Mouse (Mus musculus) hindbrain, embryonic 16.5 days (tissue): ENCODE data around the gene Trdmt1. TPM values are rescaled to one million over a fixed set of nuclear protein-coding genes. Genes with fewer than 3 reads are reported as not detected.

Experiments
- ATAC-seq: fragments of 200-750 bp; cut with Nextera tagmentation; 2 replicates; pipeline ENCODE4 v1.8.0; 2017; ENCODE audit warnings: moderate TSS enrichment, moderate library complexity
- H3K27ac ChIP-seq: fragments of 300-500 bp; sonication (generic); 2 replicates; pipeline ENCODE4 v1.5.1; 2014; ENCODE audit warnings: low read depth, mild to moderate bottlenecking, control low read depth, low read length, moderate library complexity
- H3K27me3 ChIP-seq: fragments of 300-500 bp; sonication (generic); replicated peaks from 2 replicates; pipeline ENCODE4 v1.6.1; 2014; ENCODE audit warnings: low read length; ENCODE audit not compliant: control insufficient read depth, insufficient read depth
- H3K36me3 ChIP-seq: fragments of 300-500 bp; sonication (generic); 2 replicates; pipeline ENCODE4 v1.6.1; 2014; ENCODE audit warnings: mild to moderate bottlenecking, low read length, moderate library complexity, mixed read lengths; ENCODE audit not compliant: control insufficient read depth, insufficient read depth
- H3K4me1 ChIP-seq: fragments of 300-500 bp; sonication (generic); 2 replicates; pipeline ENCODE4 v1.6.1; 2014; ENCODE audit warnings: low read depth, low read length; ENCODE audit not compliant: control insufficient read depth, insufficient read depth
- H3K4me2 ChIP-seq: fragments of 300-500 bp; sonication (generic); 2 replicates; pipeline ENCODE4 v1.6.1; 2014; ENCODE audit warnings: mild to moderate bottlenecking, low read length, control low read depth, moderate library complexity
- H3K4me3 ChIP-seq: fragments of 300-500 bp; sonication (generic); 2 replicates; pipeline ENCODE4 v1.5.1; 2014; ENCODE audit warnings: mild to moderate bottlenecking, low read length, control low read depth, moderate library complexity
- H3K9ac ChIP-seq: fragments of 300-500 bp; sonication (generic); 2 replicates; pipeline ENCODE4 v1.6.1; 2014; ENCODE audit warnings: low read depth, mild to moderate bottlenecking, control low read depth, low read length, moderate library complexity
- H3K9me3 ChIP-seq: fragments of 300-500 bp; sonication (generic); 2 replicates; pipeline ENCODE4 v1.6.1; 2014; ENCODE audit warnings: mild to moderate bottlenecking, low read length, moderate library complexity; ENCODE audit not compliant: control insufficient read depth
- WGBS: fragments of 180-500 bp; shearing (Covaris S2); extraction: QIAGEN DNeasy Blood & Tissue Kit; methylation state at CpG from one replicate; pipeline ENCODE4 v1.1.7; 2014; 5-methylcytosine and 5-hydroxymethylcytosine counted together
- polyA plus RNA-seq: library from polyadenylated mRNA; unstranded; fragments of >200 nt; fragmentation: Nextera tagmentation; extraction: Ambion mirVana; gene quantifications from 2 replicates; pipeline ENCODE4 v1.2.1, GENCODE M21; 2015

The Trdmt1 gene
- polyA plus RNA-seq, 1 experiment from 2014 or later = 8.6 TPM

DNA sequence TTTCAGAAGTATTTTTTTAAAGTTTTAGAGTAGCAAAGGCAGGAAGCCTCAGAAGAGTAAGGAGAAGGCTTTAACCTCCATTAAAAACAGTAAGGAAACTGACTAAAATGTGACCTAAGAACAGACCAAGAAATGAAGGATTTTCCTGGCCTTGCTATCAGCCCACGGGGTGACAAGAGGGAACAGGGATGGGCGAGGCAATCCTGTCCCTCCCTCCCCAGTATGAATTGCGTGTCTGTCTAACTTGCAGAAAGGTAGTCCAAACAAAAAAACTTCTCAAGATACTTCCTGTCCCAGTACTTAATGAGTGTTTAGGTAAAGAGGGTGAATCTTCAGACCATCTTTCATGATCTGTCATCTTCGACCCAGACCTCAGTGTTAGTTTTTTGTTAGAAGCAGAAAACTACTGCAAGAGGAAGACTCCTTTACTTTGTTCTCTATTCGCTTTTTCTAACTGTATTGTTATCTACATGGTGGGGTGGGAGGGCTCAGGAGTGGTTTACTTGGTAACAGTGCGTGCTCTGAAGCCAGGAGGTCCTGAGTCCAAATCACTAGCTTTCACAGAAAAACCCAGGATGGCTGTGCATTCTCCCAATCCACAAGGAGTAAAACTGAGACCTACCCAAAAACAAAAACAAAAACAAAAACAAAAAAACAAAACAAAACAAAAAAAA lies 5.6 kb downstream of the Trdmt1 start:
- WGBS = 79% methylated on average over 6 of the region's 6 CpGs
- Histone ChIP-seq H3K4me2 (no peak overlapping the region), H3K9me3 (no peaks in the 10 kb centered on the region), H3K27me3 (no peaks in the 10 kb centered on the region), H3K36me3 (no peaks in the 10 kb centered on the region), H3K27ac (no peak overlapping the region), H3K4me3 (no peak overlapping the region), H3K4me1 (0 out of 2 replicates have a peak, but pooled peaks cover 1% of the 10 kb centered on the region), H3K9ac (no peak overlapping the region)
- ATAC-seq = no peak

GRCm38 (mm10) chr2:13538258-13538657 lies 6.2 kb downstream of the Trdmt1 start:
- H3K4me3 ChIP-seq = no peak overlapping the region
- no peak for ATAC-seq
- no peak overlapping the region for H3K27ac ChIP-seq
- no peaks in the 10 kb centered on the region for H3K4me1 ChIP-seq
- no peak overlapping the region for H3K4me2 ChIP-seq
- WGBS = 61% methylated on average over 2 of the region's 2 CpGs
- no peaks in the 10 kb centered on the region for H3K36me3 ChIP-seq
- no peaks in the 10 kb centered on the region for H3K9me3 ChIP-seq
- no peaks in the 10 kb centered on the region for H3K27me3 ChIP-seq
- H3K9ac ChIP-seq = no peak overlapping the region

- Histone ChIP-seq H3K36me3 (no peaks in the 10 kb centered on the region), H3K9ac (no peak overlapping the region), H3K27me3 (no peaks in the 10 kb centered on the region), H3K9me3 (no peaks in the 10 kb centered on the region), H3K4me3 (no peak overlapping the region), H3K4me2 (no peak overlapping the region), H3K27ac (no peak overlapping the region), H3K4me1 (no peaks in the 10 kb centered on the region)
- ATAC-seq = no peak
- WGBS = 22% methylated on average over 2 of the region's 2 CpGs
These were observed 6.7 kb downstream of the Trdmt1 start for GRCm38 (mm10) chr2:13537733-13538132.

GRCm38 (mm10) chr2:13536747-13537146 lies 7.7 kb downstream of the Trdmt1 start:
- Histone ChIP-seq H3K9me3 (no peaks in the 10 kb centered on the region), H3K9ac (no peak overlapping the region), H3K4me1 (no peaks in the 10 kb centered on the region), H3K4me3 (no peak overlapping the region), H3K27me3 (no peaks in the 10 kb centered on the region), H3K36me3 (no peaks in the 10 kb centered on the region), H3K4me2 (no peak overlapping the region), H3K27ac (no peak overlapping the region)
- no peak for ATAC-seq

DNA sequence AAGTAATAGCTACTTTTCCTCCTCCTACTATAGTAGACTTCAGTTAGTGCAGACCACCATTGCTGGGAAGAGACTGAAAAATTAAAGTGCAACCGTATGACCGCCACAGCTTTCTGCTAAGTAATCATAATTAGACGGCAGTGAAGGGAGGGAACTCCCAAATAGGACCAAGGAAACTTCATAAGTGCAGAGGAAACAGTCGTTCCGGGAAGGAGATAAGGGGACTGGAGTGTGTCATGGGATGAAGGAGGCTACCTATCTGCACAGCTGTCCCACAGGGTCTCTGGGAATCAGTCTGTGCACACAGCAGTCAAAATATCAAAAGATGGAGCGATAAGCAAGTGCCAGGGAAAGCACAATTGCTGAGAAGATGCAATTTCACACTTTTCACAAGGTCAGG lies 13.8 kb downstream of the Trdmt1 start:
- no peaks in the 10 kb centered on the region for H3K9me3 ChIP-seq
- no peak overlapping the region for H3K9ac ChIP-seq
- 87% methylated on average over 6 of the region's 6 CpGs for WGBS
- H3K4me1 ChIP-seq = no peaks in the 10 kb centered on the region
- H3K27me3 ChIP-seq = no peaks in the 10 kb centered on the region
- H3K36me3 ChIP-seq = no peaks in the 10 kb centered on the region
- H3K4me2 ChIP-seq = no peak overlapping the region
- no peak overlapping the region for H3K27ac ChIP-seq
- no peak overlapping the region for H3K4me3 ChIP-seq
- ATAC-seq = no peak

- no peak for ATAC-seq
- Histone ChIP-seq H3K4me1 (no peaks in the 10 kb centered on the region), H3K4me2 (no peak overlapping the region), H3K27ac (no peak overlapping the region), H3K9ac (no peak overlapping the region), H3K9me3 (no peaks in the 10 kb centered on the region), H3K36me3 (no peaks in the 10 kb centered on the region), H3K27me3 (no peaks in the 10 kb centered on the region), H3K4me3 (no peak overlapping the region)
- 96% methylated on average over 3 of the region's 3 CpGs for WGBS
These were observed 15.1 kb downstream of the Trdmt1 start for GRCm38 (mm10) chr2:13529253-13529933.

GRCm38 (mm10) chr2:13527531-13527930 lies 16.9 kb downstream of the Trdmt1 start:
- Histone ChIP-seq H3K4me2 (no peak overlapping the region), H3K36me3 (no peaks in the 10 kb centered on the region), H3K27ac (no peak overlapping the region), H3K4me1 (no peaks in the 10 kb centered on the region), H3K9me3 (no peaks in the 10 kb centered on the region), H3K27me3 (no peaks in the 10 kb centered on the region), H3K4me3 (no peak overlapping the region), H3K9ac (no peak overlapping the region)
- ATAC-seq = 0 out of 2 replicates have a peak, but pooled peaks have one; percentile 25
- WGBS = 58% methylated on average over 4 of the region's 4 CpGs

- no peaks in the 10 kb centered on the region for H3K4me1 ChIP-seq
- no peak overlapping the region for H3K4me3 ChIP-seq
- ATAC-seq = peak; percentile 28; the same call in 1 of the 2 replicates
- no peak overlapping the region for H3K4me2 ChIP-seq
- no peaks in the 10 kb centered on the region for H3K9me3 ChIP-seq
- no peaks in the 10 kb centered on the region for H3K27me3 ChIP-seq
- no peak overlapping the region for H3K27ac ChIP-seq
- 42% methylated on average over 2 of the region's 2 CpGs for WGBS
- H3K36me3 ChIP-seq = no peaks in the 10 kb centered on the region
- H3K9ac ChIP-seq = no peak overlapping the region
These were observed 17.3 kb downstream of the Trdmt1 start for GRCm38 (mm10) chr2:13527125-13527524.

- 89% methylated on average over 2 of the region's 2 CpGs for WGBS
- Histone ChIP-seq H3K27me3 (no peaks in the 10 kb centered on the region), H3K9me3 (no peaks in the 10 kb centered on the region), H3K4me2 (no peak overlapping the region), H3K36me3 (no peaks in the 10 kb centered on the region), H3K4me1 (no peaks in the 10 kb centered on the region), H3K27ac (no peak overlapping the region), H3K9ac (no peak overlapping the region), H3K4me3 (no peak overlapping the region)
- no peak for ATAC-seq
These were observed 18.3 kb downstream of the Trdmt1 start for GRCm38 (mm10) chr2:13526205-13526604.
